Mouse (Mus musculus): Measurements from ENCODE around the gene Cpvl.

Gene Cpvl

DNA sequence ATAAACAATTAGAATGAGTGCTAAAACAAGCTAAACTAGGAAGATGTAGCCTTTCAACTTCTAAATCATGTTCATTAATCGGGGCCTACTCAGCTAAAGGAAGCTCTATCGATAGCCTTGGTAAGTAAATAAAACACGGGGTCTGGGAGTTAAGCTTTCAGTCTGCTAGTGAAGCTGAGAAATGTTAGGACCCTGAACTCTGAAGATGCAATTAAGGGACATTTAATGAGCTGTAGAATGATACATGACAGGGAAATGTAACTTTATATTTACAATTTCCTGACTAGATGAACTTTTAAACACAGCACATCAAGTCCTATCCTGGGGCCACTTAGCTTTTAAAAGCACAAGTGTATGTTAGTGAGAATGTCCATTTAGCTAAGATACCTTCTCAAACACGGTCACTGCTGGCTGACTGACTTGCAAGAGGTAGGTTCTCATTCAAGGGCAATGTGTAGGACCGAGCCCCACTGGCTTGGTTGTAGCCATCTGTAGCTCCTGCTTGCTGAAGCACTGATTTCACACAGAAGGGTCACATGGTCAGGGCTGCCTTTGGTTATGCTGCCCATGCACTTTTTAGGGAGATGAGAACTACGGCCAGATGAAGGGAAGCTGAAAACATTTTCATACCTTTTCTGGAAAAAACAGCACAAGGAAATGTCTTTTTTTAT lies 66.2 kb downstream of the Cpvl start:
- ChIA-PET CTCF (no interaction called here), POLR2A (no interaction called here)

- ChIA-PET POLR2A (interaction anchor here in 2 of 4 experiments (0.6 to 1.2 kb wide), 4 partner anchors 29 to 576 kb away, joined by 3 to 6 read pairs (median 4); no protein-coding TSS in a partner anchor), CTCF (interaction anchor here in 2 of 4 experiments (0.6 to 0.8 kb wide), 2 partner anchors 216 to 368 kb away, joined by 6 to 8 read pairs; no protein-coding TSS in a partner anchor)
Observed at GRCm38 (mm10) chr6:53909986-53910385, 68.5 kb downstream of the Cpvl start.

GRCm38 (mm10) chr6:53909446-53909845 lies 69.0 kb downstream of the Cpvl start:
- POLR2A ChIA-PET = interaction anchor here in 2 of 4 experiments (0.7 to 1.2 kb wide), 3 partner anchors 29 to 575 kb away, joined by 4 to 6 read pairs (median 5); no protein-coding TSS in a partner anchor
- CTCF ChIA-PET = interaction anchor here in 2 of 4 experiments (0.6 to 0.8 kb wide), 2 partner anchors 215 to 368 kb away, joined by 6 to 8 read pairs; no protein-coding TSS in a partner anchor

- ChIA-PET POLR2A (interaction anchor here in 1 of 4 experiments (1.3 kb wide), 1 partner anchor 105 kb away, joined by 3 read pairs; no protein-coding TSS in a partner anchor), CTCF (no interaction called here)
Observed at GRCm38 (mm10) chr6:53906871-53907270, 71.6 kb downstream of the Cpvl start.

GRCm38 (mm10) chr6:53906051-53906462 lies 72.4 kb downstream of the Cpvl start:
- ChIA-PET POLR2A (no interaction called here), CTCF (no interaction called here)

DNA sequence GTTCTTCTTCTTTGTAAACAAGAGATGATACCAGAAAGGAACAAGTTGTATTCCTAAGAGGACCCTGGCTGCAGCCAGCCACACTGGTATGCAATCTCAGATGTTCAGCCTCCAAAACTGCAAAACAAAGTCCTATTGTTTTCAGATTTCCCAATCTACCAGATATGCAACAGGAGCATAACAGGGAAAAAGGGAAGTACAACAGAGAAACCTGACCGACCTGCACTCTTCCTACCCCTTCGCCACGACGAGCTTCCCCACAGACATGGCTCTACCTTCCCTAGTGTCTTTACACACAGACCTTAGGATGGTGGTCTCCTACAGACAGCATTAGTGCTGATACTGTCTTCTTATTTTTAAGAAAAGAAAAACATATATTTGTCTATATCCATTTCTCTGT lies 72.9 kb downstream of the Cpvl start:
- ChIA-PET POLR2A (no interaction called here), CTCF (no interaction called here)

GRCm38 (mm10) chr6:53904703-53905395 lies 73.6 kb downstream of the Cpvl start:
- ChIA-PET CTCF (no interaction called here), POLR2A (no interaction called here)

DNA sequence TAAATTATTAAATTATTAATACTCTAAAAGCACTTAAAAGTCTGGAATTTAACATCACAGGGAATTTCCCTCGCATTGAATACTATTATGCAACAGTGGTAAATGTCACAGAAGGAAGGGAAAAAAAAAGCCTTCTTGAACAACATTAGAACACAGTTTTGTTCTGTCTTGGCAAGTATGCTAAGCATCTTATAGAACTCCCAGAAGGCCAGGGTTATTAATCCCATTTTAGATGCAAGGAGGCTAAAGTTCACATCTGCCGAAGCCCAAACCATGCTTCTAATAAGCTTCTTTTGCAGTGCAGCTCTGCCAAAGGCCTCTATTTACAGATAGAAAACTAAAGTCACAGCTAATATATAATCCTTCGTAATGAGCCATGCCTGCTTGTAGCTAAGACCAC lies 74.3 kb downstream of the Cpvl start:
- CTCF ChIA-PET = no interaction called here
- POLR2A ChIA-PET = no interaction called here

- CTCF ChIA-PET = no interaction called here
- POLR2A ChIA-PET = interaction anchor here in 2 of 4 experiments (0.6 kb wide), 2 partner anchors 73 to 269 kb away, joined by 7 to 8 read pairs; no protein-coding TSS in a partner anchor
Observed at GRCm38 (mm10) chr6:53901741-53902140, 76.7 kb downstream of the Cpvl start.

DNA sequence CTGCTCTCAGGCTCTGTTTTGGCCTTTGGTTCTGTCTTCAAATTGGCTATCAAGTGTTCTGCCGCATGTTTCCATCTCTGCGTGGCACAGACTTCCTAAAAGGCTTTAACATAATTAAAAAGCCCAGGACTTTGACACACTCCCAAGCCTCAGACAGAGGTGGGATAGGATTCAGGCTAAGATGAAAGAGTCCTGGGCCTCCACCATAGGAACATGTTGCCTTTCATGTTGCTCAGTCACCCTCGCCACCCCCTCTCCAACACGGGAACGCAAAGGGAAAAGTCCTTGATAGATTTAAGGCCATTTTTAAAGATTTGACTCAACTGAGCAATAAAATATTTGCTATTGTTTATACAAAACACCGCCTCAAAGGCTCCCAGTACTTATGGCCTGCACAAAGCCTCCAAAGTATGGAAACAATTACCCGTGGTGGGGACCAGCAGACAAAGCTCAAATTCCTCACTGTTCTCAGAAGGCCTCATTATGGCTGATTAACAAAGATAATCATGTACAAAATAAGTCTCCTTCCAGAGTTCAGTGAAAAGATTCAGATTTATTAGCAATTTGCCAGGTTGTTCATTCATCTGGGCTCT lies 80.5 kb downstream of the Cpvl start:
- ChIA-PET CTCF (interaction anchor here in 1 of 4 experiments (0.6 kb wide), 1 partner anchor 64 kb away, joined by 3 read pairs; no protein-coding TSS in a partner anchor), POLR2A (interaction anchor here in 1 of 4 experiments (0.8 kb wide), 1 partner anchor 20 kb away, joined by 4 read pairs; no protein-coding TSS in a partner anchor)

- ChIA-PET POLR2A (no interaction called here), CTCF (no interaction called here)
Observed at GRCm38 (mm10) chr6:53897126-53897525, 81.3 kb downstream of the Cpvl start.

DNA sequence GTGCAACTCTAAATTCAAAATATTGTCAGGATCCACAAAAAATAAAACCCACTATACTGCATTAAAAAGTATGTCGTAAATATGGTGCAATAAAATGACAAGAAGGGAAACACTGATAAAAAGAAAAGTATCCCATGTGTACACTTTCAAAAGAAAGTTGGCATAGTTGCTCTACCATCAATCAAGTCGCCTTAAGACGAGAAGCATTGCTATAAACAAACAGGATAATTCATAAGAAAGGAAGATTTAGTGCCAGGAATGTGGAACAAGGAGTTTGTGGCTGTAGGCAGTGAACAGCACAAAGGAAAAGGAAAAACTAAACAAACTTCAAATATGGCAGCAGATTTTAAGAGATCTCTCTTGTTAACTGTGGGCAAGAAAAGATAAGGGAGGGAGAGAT lies 84.7 kb downstream of the Cpvl start:
- POLR2A ChIA-PET = no interaction called here
- CTCF ChIA-PET = no interaction called here

DNA sequence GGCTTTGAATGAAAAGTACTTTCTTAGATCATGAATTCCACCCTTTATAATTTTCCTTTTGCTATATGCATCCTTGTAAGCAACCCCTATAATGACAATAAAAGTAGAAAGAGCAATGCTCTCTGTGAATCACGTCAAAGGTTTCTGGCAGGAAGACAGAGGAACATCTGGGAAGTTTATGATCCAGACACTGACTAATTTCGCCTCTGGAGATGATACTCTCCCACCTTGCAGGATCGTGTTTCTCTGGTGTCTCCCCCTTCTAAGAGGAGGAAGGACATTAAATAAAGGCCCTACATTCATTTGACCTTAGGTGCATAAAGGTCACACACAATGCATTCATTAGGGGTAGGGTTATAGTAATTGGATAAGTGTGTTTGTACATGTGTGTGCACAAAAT lies 87.4 kb downstream of the Cpvl start:
- CTCF ChIA-PET = no interaction called here
- POLR2A ChIA-PET = interaction anchor here in 1 of 4 experiments (0.6 kb wide), 1 partner anchor 33 kb away, joined by 3 read pairs; no protein-coding TSS in a partner anchor

DNA sequence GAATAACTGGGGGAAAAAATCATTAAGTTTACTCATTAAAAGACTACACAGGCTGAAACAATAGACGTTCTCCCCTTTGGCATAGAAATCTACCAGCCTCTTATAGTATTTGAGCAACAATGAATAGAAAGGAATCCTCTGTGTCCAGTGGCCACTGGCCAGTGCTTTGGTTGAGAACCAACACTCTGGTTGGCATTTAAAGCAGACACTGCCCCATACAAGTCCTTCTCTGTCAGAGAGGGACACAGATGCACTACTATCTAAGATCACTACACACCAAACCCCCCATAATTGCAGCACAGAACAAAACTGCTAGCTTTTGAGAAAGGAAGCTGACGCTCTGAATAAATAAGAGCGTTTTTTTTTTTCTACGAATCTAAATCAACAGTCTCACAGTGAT lies 93.5 kb downstream of the Cpvl start:
- CTCF ChIA-PET = no interaction called here
- POLR2A ChIA-PET = no interaction called here

- POLR2A ChIA-PET = no interaction called here
- CTCF ChIA-PET = no interaction called here
Observed at GRCm38 (mm10) chr6:53884496-53884895, 94.0 kb downstream of the Cpvl start.

GRCm38 (mm10) chr6:53883405-53883804 lies 95.1 kb downstream of the Cpvl start:
- POLR2A ChIA-PET = interaction anchor here in 2 of 4 experiments (0.7 to 0.9 kb wide), 3 partner anchors 11 to 84 kb away, joined by 3 to 4 read pairs (median 3); no protein-coding TSS in a partner anchor
- CTCF ChIA-PET = no interaction called here

- CTCF ChIA-PET = interaction anchor here in 2 of 4 experiments (0.7 to 2.4 kb wide), 2 partner anchors 62 to 180 kb away, joined by 8 to 9 read pairs; no protein-coding TSS in a partner anchor
- POLR2A ChIA-PET = interaction anchor here in 3 of 4 experiments (0.6 to 1.6 kb wide), 6 partner anchors 8 to 1514 kb away, joined by 3 to 12 read pairs (median 3); no protein-coding TSS in a partner anchor
Observed at GRCm38 (mm10) chr6:53881623-53882022, 96.8 kb downstream of the Cpvl start.

GRCm38 (mm10) chr6:53881235-53881606 lies 97.2 kb downstream of the Cpvl start:
- POLR2A ChIA-PET = interaction anchor here in 3 of 4 experiments (0.6 to 1.6 kb wide), 9 partner anchors 8 to 773 kb away, joined by 3 to 12 read pairs (median 3); no protein-coding TSS in a partner anchor
- CTCF ChIA-PET = interaction anchor here in 2 of 4 experiments (0.5 to 2.4 kb wide), 4 partner anchors 62 to 180 kb away, joined by 6 to 16 read pairs (median 8); no protein-coding TSS in a partner anchor

GRCm38 (mm10) chr6:53880530-53881234 lies 97.8 kb downstream of the Cpvl start:
- ChIA-PET POLR2A (interaction anchor here (0.5 to 1.6 kb wide), 13 partner anchors 9 to 1297 kb away, joined by 3 to 7 read pairs (median 3); no protein-coding TSS in a partner anchor), CTCF (interaction anchor here (0.5 to 2.4 kb wide), 12 partner anchors 9 to 265 kb away, joined by 3 to 16 read pairs (median 5); no protein-coding TSS in a partner anchor)
